Mouse (Mus musculus): ENCODE data around the gene Gpr45. TPM values are rescaled to one million over a fixed set of nuclear protein-coding genes. Genes with fewer than 3 reads are reported as not detected.

Gpr45 gene
- polyA plus RNA-seq, 1 experiment, result not detected

DNA sequence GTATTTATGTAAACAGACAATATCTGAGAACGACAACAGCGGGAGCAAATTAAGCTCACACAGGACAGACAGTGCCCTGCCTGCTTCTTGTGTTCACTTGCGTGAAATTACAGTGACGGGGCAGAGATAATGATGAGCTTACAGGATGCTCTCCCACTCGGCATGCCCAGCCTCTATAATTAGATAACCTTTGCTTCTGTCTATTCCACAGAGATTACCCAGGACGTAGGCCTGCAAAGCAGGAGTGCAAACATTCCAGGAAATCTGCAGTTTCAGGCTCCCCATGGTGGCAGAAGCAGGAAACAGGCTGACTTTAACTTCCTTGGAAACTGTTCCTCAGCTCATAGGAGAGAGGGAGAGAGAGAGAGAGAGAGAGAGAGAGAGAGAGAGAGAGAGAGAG, 89.6 kb downstream of the Gpr45 start:
- Histone ChIP-seq H3K4me2 (ENCODE audit: low read depth) (no peak overlapping the region), H3K79me2 (ENCODE audit: control insufficient read depth, insufficient read depth) (no peaks in the 10 kb centered on the region), H3ac (ENCODE audit: control insufficient read depth, insufficient read length) (no peak overlapping the region), H3K27me3 (ENCODE audit: control insufficient read depth, insufficient read depth, insufficient read length) (peaks cover 17% of the 10 kb centered on the region), H3K36me3 (ENCODE audit: control insufficient read depth, insufficient read depth) (no peaks in the 10 kb centered on the region), H3K4me3 (no peak overlapping the region)
- no peak for TF ChIP-seq CEBPB (IDR thresholded peaks at IDR 0.05; ENCODE audit: insufficient read depth, poor library complexity, severe bottlenecking)
- no peak for TF ChIP-seq TCF12 (IDR thresholded peaks at IDR 0.05; ENCODE audit: insufficient read depth, poor library complexity, severe bottlenecking)
- no peak for TF ChIP-seq POLR2A (IDR thresholded peaks at IDR 0.05; ENCODE audit: insufficient read length, low read depth)
- no peak for TF ChIP-seq MAX (IDR thresholded peaks at IDR 0.05; ENCODE audit: low read depth)
- no peak for TF ChIP-seq E2F4 (IDR thresholded peaks at IDR 0.05; ENCODE audit: insufficient read depth)

DNA sequence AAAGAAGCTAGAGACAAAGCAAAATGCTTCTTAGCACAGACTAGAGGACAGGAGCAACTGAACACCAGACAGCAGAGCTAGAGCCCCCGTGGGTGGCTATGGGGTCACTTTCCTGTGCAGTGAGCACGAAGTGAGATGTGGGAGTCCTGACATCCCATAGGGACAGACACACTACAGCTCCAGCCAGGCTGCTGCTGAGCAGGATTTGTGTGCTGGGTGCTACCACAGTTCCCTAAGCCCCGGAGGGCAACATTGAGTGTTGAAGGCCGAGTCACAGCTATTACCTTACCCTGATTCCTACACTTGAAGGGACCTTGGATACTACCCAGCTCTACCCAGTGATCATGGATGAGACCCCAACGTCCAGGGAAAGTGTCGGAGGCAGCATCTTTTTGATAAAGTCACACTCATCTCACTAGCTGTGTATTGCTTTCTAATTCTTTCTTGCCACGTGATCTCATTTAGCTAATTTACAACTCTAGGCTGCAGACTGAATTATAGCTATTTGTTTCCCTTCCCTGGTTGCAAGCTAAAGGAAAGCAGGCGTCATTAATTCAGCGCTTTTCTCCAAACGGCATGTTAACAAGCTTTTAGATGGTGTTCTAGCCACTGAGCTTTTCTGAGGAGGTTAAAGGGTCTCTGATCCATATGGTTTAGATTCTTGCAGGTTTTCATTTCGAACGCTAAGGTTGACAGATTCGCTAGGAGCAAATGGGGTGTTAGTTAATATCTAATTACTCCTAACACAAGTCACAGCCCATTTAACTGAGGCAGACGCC, 92.7 kb downstream of the Gpr45 start:
- H3K4me3 ChIP-seq, result no peak overlapping the region
- no peaks in the 10 kb centered on the region for H3K79me2 ChIP-seq (ENCODE audit: control insufficient read depth, insufficient read depth)
- no peak overlapping the region for H3K4me2 ChIP-seq (ENCODE audit: low read depth)
- H3K27me3 ChIP-seq (ENCODE audit: control insufficient read depth, insufficient read depth, insufficient read length), result peaks cover 15% of the 10 kb centered on the region
- TF ChIP-seq CEBPB (IDR thresholded peaks at IDR 0.05; ENCODE audit: insufficient read depth, poor library complexity, severe bottlenecking) (no peak), POLR2A (IDR thresholded peaks at IDR 0.05; ENCODE audit: insufficient read length, low read depth) (no peak), REST (IDR thresholded peaks at IDR 0.05; ENCODE audit: insufficient read depth, insufficient read length) (no peak)
- no peaks in the 10 kb centered on the region for H3K36me3 ChIP-seq (ENCODE audit: control insufficient read depth, insufficient read depth)
- H3ac ChIP-seq (ENCODE audit: control insufficient read depth, insufficient read length), result no peak overlapping the region

DNA sequence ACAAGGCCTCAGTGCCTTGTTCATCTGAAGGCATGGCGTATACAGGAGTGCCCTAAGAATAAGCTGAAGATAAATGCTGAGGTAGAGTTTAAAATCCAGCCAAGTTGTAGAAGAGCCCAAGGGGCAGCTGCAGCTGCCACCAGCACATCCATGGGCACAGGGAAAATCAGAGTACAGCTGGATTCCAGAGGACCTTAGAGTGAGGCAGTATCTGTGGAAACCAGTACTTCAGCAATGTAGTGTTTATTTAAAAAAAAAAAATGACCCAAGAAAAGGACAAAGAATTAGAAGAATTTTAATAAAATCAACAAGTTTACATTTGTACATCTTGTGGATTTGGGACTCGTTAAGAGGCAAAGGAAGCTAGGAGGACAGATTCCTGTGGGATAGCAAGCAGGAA, 94.3 kb downstream of the Gpr45 start:
- H3K4me2 ChIP-seq (ENCODE audit: low read depth), result no peak overlapping the region
- no peak overlapping the region for H3ac ChIP-seq (ENCODE audit: control insufficient read depth, insufficient read length)
- peaks cover 6% of the 10 kb centered on the region for H3K27me3 ChIP-seq (ENCODE audit: control insufficient read depth, insufficient read depth, insufficient read length)
- H3K4me3 ChIP-seq, result no peak overlapping the region
- TF ChIP-seq POLR2AphosphoS2 (IDR thresholded peaks at IDR 0.05; ENCODE audit: insufficient read length, low read depth) (no peak), CEBPB (IDR thresholded peaks at IDR 0.05; ENCODE audit: insufficient read depth, poor library complexity, severe bottlenecking) (no peak), MAX (IDR thresholded peaks at IDR 0.05; ENCODE audit: low read depth) (no peak), POLR2A (IDR thresholded peaks at IDR 0.05; ENCODE audit: insufficient read length, low read depth) (no peak), MYOD1 (IDR thresholded peaks at IDR 0.05; ENCODE audit: control insufficient read depth in 1 of 3, insufficient read length in 2 of 3, low read depth in 2 of 3) (no peak), TCF12 (IDR thresholded peaks at IDR 0.05; ENCODE audit: insufficient read depth, poor library complexity, severe bottlenecking) (no peak), TCF3 (IDR thresholded peaks at IDR 0.05; ENCODE audit: insufficient read length, low read depth) (no peak), SRF (IDR thresholded peaks at IDR 0.05; ENCODE audit: control insufficient read depth, insufficient read length, low read depth) (no peak), USF1 (IDR thresholded peaks at IDR 0.05; ENCODE audit: low read depth) (no peak), E2F4 (IDR thresholded peaks at IDR 0.05; ENCODE audit: insufficient read depth) (no peak)
- no peaks in the 10 kb centered on the region for H3K79me2 ChIP-seq (ENCODE audit: control insufficient read depth, insufficient read depth)
- no peaks in the 10 kb centered on the region for H3K36me3 ChIP-seq (ENCODE audit: control insufficient read depth, insufficient read depth)

DNA sequence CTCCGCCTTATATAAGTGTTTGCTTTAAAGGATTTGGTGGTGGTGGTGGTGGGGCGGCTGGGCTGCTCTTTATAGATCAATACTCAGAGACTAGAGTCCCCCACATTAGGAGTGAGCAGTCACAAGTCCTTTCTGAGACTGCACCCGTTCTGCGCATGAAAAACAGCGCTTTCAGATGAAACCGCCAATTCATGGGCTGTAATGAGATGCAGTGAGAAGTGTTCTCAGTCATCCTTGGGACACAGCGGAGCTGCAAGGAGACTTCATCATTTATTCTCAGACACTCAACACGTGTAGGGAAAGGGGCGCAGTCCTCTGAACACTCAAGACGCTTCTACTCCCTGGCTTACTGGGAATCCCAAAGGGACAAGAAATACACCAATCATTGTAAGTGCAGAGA, 95.1 kb downstream of the Gpr45 start:
- H3K36me3 ChIP-seq (ENCODE audit: control insufficient read depth, insufficient read depth), result no peaks in the 10 kb centered on the region
- peaks cover 6% of the 10 kb centered on the region for H3K27me3 ChIP-seq (ENCODE audit: control insufficient read depth, insufficient read depth, insufficient read length)

DNA sequence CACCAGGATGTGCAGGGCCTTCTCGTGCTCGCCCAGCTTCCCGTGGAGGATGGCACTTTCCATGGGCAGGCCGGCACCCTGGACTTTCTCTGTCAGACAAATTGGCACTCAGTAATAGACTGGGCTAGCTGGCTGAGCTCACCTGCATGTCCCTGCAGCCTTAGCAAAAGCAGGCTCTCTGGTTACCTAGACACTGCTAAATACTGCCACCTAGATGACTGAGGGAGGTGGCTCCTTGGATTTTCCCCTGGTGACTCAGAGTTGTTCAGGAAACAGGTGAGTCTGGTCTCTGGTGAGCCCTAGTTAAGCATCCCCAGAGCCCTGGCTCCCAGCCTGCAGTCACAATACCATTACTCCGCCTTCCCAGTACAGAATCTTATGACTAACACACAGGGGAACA, 99.2 kb downstream of the Gpr45 start:
- peaks cover 11% of the 10 kb centered on the region for H3K36me3 ChIP-seq (ENCODE audit: control insufficient read depth, insufficient read depth)

More for the DNA sequence above, 95.1 kb downstream of the Gpr45 start:
- Histone ChIP-seq H3K79me2 (ENCODE audit: control insufficient read depth, insufficient read depth) (no peaks in the 10 kb centered on the region), H3K4me2 (ENCODE audit: low read depth) (no peak overlapping the region), H3ac (ENCODE audit: control insufficient read depth, insufficient read length) (no peak overlapping the region), H3K4me3 (no peak overlapping the region)
- TF ChIP-seq REST (IDR thresholded peaks at IDR 0.05; ENCODE audit: insufficient read depth, insufficient read length), result no peak
- no peak for TF ChIP-seq MAX (IDR thresholded peaks at IDR 0.05; ENCODE audit: low read depth)
- TF ChIP-seq E2F4 (IDR thresholded peaks at IDR 0.05; ENCODE audit: insufficient read depth), result no peak
- no peak for TF ChIP-seq TCF12 (IDR thresholded peaks at IDR 0.05; ENCODE audit: insufficient read depth, poor library complexity, severe bottlenecking)
- TF ChIP-seq TCF3 (IDR thresholded peaks at IDR 0.05; ENCODE audit: insufficient read length, low read depth), result no peak
- TF ChIP-seq CEBPB (IDR thresholded peaks at IDR 0.05; ENCODE audit: insufficient read depth, poor library complexity, severe bottlenecking), result no peak
- no peak for TF ChIP-seq POLR2AphosphoS2 (IDR thresholded peaks at IDR 0.05; ENCODE audit: insufficient read length, low read depth)
- TF ChIP-seq MYOD1 (IDR thresholded peaks at IDR 0.05; ENCODE audit: control insufficient read depth in 1 of 3, insufficient read length in 2 of 3, low read depth in 2 of 3), result no peak
- no peak for TF ChIP-seq POLR2A (IDR thresholded peaks at IDR 0.05; ENCODE audit: insufficient read length, low read depth)
- no peak for TF ChIP-seq USF1 (IDR thresholded peaks at IDR 0.05; ENCODE audit: low read depth)

More for the DNA sequence above, 99.2 kb downstream of the Gpr45 start:
- no peak for TF ChIP-seq MYOD1 (IDR thresholded peaks at IDR 0.05; ENCODE audit: control insufficient read depth in 1 of 3, insufficient read length in 2 of 3, low read depth in 2 of 3)
- no peak for TF ChIP-seq USF1 (IDR thresholded peaks at IDR 0.05; ENCODE audit: low read depth)
- no peak for TF ChIP-seq TCF3 (IDR thresholded peaks at IDR 0.05; ENCODE audit: insufficient read length, low read depth)
- no peak for TF ChIP-seq SRF (IDR thresholded peaks at IDR 0.05; ENCODE audit: control insufficient read depth, insufficient read length, low read depth)
- no peak for TF ChIP-seq POLR2AphosphoS2 (IDR thresholded peaks at IDR 0.05; ENCODE audit: insufficient read length, low read depth)
- no peak for TF ChIP-seq POLR2A (IDR thresholded peaks at IDR 0.05; ENCODE audit: insufficient read length, low read depth)
- TF ChIP-seq MYOG (IDR thresholded peaks at IDR 0.05; ENCODE audit: control insufficient read depth in 1 of 3, insufficient read depth in 1 of 3, insufficient read length in 2 of 3, low read depth in 2 of 3), result no peak
- no peak for TF ChIP-seq CEBPB (IDR thresholded peaks at IDR 0.05; ENCODE audit: insufficient read depth, poor library complexity, severe bottlenecking)
- no peak for TF ChIP-seq REST (IDR thresholded peaks at IDR 0.05; ENCODE audit: insufficient read depth, insufficient read length)
- no peak for TF ChIP-seq MAX (IDR thresholded peaks at IDR 0.05; ENCODE audit: low read depth)
- no peak for TF ChIP-seq E2F4 (IDR thresholded peaks at IDR 0.05; ENCODE audit: insufficient read depth)
- no peak for TF ChIP-seq TCF12 (IDR thresholded peaks at IDR 0.05; ENCODE audit: insufficient read depth, poor library complexity, severe bottlenecking)
- no peaks in the 10 kb centered on the region for H3K27me3 ChIP-seq (ENCODE audit: control insufficient read depth, insufficient read depth, insufficient read length)
- H3K4me3 ChIP-seq, result no peak overlapping the region
- H3K79me2 ChIP-seq (ENCODE audit: control insufficient read depth, insufficient read depth), result no peaks in the 10 kb centered on the region
- H3ac ChIP-seq (ENCODE audit: control insufficient read depth, insufficient read length), result no peak overlapping the region
- H3K4me2 ChIP-seq (ENCODE audit: low read depth), result no peak overlapping the region

Measured in myocyte (in vitro differentiated cells).